In genomic region chr6:5255722-5256451, GRCm38 (mm10) we compare ENCODE assay signal across 7 mouse cellular contexts. TPM values are rescaled to one million over a fixed set of nuclear protein-coding genes. Genes with fewer than 3 reads are reported as not detected.
DNase-seq lines count a peak whose midpoint lies in the region; ATAC-seq and TF ChIP-seq lines count a peak whose summit lies in the region.

TSS of gene Pon3 (minus strand) at chr6:5256286.

- peak; percentile 81 for DNase-seq in R1 (ENCODE audit: low read depth, low spot score)
- peak; percentile 39 for DNase-seq in c-Kit-negative CD71-positive TER-119-positive erythroid progenitor cells, embryonic 14.5 days (ENCODE audit: low read depth, low spot score)
- DNase-seq in gastrocnemius, adult 2 months = peak; percentile 77
- DNase-seq in spleen, postnatal 4 days (ENCODE audit: low spot score in 2 of 2) = peak; percentile 60 to 79

- H3K36me3 ChIP-seq in hindbrain, embryonic 15.5 days = no peaks in the 10 kb centered on the region
- no peaks in the 10 kb centered on the region for H3K36me3 ChIP-seq in limb, embryonic 12.5 days
- no peaks in the 10 kb centered on the region for H3K36me3 ChIP-seq in midbrain, embryonic 12.5 days

- 17% methylated on average over 16 of the region's 16 CpGs for WGBS in hindbrain, embryonic 15.5 days
- 4% methylated on average over 16 of the region's 16 CpGs for WGBS in limb, embryonic 12.5 days
- WGBS in midbrain, embryonic 12.5 days = 14% methylated on average over 16 of the region's 16 CpGs

- no peak within 1 kb of the TSS for H3K9ac ChIP-seq in hindbrain, embryonic 15.5 days
- peak within 1 kb of the TSS; percentile 44; the same call in 1 of the 2 replicates for H3K9ac ChIP-seq in limb, embryonic 12.5 days (replicated peaks)
- H3K9ac ChIP-seq in midbrain, embryonic 12.5 days (replicated peaks) = peak within 1 kb of the TSS; percentile 29; the same call in 1 of the 2 replicates

- H3K4me2 ChIP-seq in hindbrain, embryonic 15.5 days = peak within 1 kb of the TSS; percentile 46
- H3K4me2 ChIP-seq in limb, embryonic 12.5 days = peak within 1 kb of the TSS; percentile 61
- peak within 1 kb of the TSS; percentile 42 for H3K4me2 ChIP-seq in midbrain, embryonic 12.5 days (replicated peaks)

- no peaks in the 10 kb centered on the region for H3K9me3 ChIP-seq in hindbrain, embryonic 15.5 days
- H3K9me3 ChIP-seq in limb, embryonic 12.5 days = no peaks in the 10 kb centered on the region
- no peaks in the 10 kb centered on the region for H3K9me3 ChIP-seq in midbrain, embryonic 12.5 days

- no peaks in the 10 kb centered on the region for H3K4me1 ChIP-seq in hindbrain, embryonic 15.5 days (replicated peaks)
- H3K4me1 ChIP-seq in limb, embryonic 12.5 days (replicated peaks) = peaks cover 11% of the 10 kb centered on the region
- H3K4me1 ChIP-seq in midbrain, embryonic 12.5 days = peaks cover 9% of the 10 kb centered on the region; the same call in 1 of the 2 replicates

- no peak for TF ChIP-seq CTCF in gastrocnemius, adult 2 months (IDR thresholded peaks at IDR 0.05)

- no peaks in the 10 kb centered on the region for H3K27me3 ChIP-seq in hindbrain, embryonic 15.5 days
- no peaks in the 10 kb centered on the region for H3K27me3 ChIP-seq in limb, embryonic 12.5 days
- H3K27me3 ChIP-seq in midbrain, embryonic 12.5 days = no peaks in the 10 kb centered on the region

- ATAC-seq in hindbrain, embryonic 15.5 days (ENCODE audit: low FRiP score, low read depth) = no peak
- 0 out of 2 replicates have a peak, but pooled peaks have one; percentile 42 for ATAC-seq in limb, embryonic 12.5 days (ENCODE audit: insufficient number of reproducible peaks, insufficient read depth, low FRiP score, low TSS enrichment, low read depth)
- peak; percentile 56; the same call in 1 of the 2 replicates for ATAC-seq in midbrain, embryonic 12.5 days (ENCODE audit: low FRiP score, low read depth)

- intact Hi-C loops in gastrocnemius, adult 2 months (cut with DNase I) = loop anchor here (2.0 to 5.0 kb wide), 2 partner anchors 41 to 126 kb away; partner anchors contain the start of gene Asb4

- peak within 1 kb of the TSS; percentile 85 for H3K27ac ChIP-seq in gastrocnemius, adult 2 months
- no peak within 1 kb of the TSS for H3K27ac ChIP-seq in hindbrain, embryonic 15.5 days (replicated peaks)
- no peak within 1 kb of the TSS for H3K27ac ChIP-seq in limb, embryonic 12.5 days
- no peak within 1 kb of the TSS for H3K27ac ChIP-seq in midbrain, embryonic 12.5 days (replicated peaks)

- H3K4me3 ChIP-seq in gastrocnemius, adult 2 months = peak within 1 kb of the TSS; percentile 81
- peak within 1 kb of the TSS; percentile 25 for H3K4me3 ChIP-seq in hindbrain, embryonic 15.5 days
- peak within 1 kb of the TSS; percentile 41 for H3K4me3 ChIP-seq in limb, embryonic 12.5 days (replicated peaks)
- H3K4me3 ChIP-seq in midbrain, embryonic 12.5 days = peak within 1 kb of the TSS; percentile 20

RNA-seq across cellular contexts. Expression of gene Pon3, which starts in this region (rescaled TPM):
- total RNA-seq in gastrocnemius, adult 2 months (2021) = 10 to 100 TPM; 33.2 to 35.8 TPM
- 4.8 and 5.2 TPM in 2 replicates for polyA plus RNA-seq in hindbrain, embryonic 15.5 days (2015; fragmentation: Nextera tagmentation; extraction: Ambion mirVana)
- polyA plus RNA-seq in limb, embryonic 12.5 days (2016; fragmentation: Nextera tagmentation; extraction: Ambion mirVana) = 6.9 and 8.7 TPM in 2 replicates
- polyA plus RNA-seq in midbrain, embryonic 12.5 days (2016; fragmentation: Nextera tagmentation; extraction: Ambion mirVana) = 4.9 and 5.9 TPM in 2 replicates

Comparison
In these comparisons a context has a peak if more than half of its experiments do, and no peak if none do; other contexts are left out.
1. H3K4me3 ChIP-seq: peak in every context shown above with its lines; median percentile 81 in gastrocnemius, adult 2 months; 41 in limb, embryonic 12.5 days; 25 in hindbrain, embryonic 15.5 days; 20 in midbrain, embryonic 12.5 days.